Mouse (Mus musculus) hindbrain, embryonic 14.5 days (tissue): Measurements from ENCODE around the gene Wnt7a. TPM values are rescaled to one million over a fixed set of nuclear protein-coding genes. Genes with fewer than 3 reads are reported as not detected.

Experiments used
- ATAC-seq: fragments of 200-750 bp; cut with Nextera tagmentation; 2 replicates; pipeline ENCODE4 v1.8.0; 2017; ENCODE audit warnings: moderate number of reproducible peaks, mild to moderate bottlenecking, moderate TSS enrichment, moderate library complexity; ENCODE audit not compliant: low FRiP score
- DNase-seq: peaks from one replicate; pipeline ENCODE4 v3.0.0-alpha.2; 2015; ENCODE audit warnings: low spot score
- H3K27ac ChIP-seq: fragments of 300-500 bp; sonication (generic); 2 replicates; pipeline ENCODE4 v1.5.1; 2014; ENCODE audit warnings: mild to moderate bottlenecking, moderate library complexity
- H3K27me3 ChIP-seq: fragments of 300-500 bp; sonication (generic); 2 replicates; pipeline ENCODE4 v1.6.1; 2014; ENCODE audit warnings: mild to moderate bottlenecking, low read length, mixed read lengths; ENCODE audit not compliant: control insufficient read depth, insufficient read depth
- H3K36me3 ChIP-seq: fragments of 300-500 bp; sonication (generic); replicated peaks from 2 replicates; pipeline ENCODE4 v1.6.1; 2014; ENCODE audit not compliant: control insufficient read depth, insufficient read depth
- H3K4me1 ChIP-seq: fragments of 300-500 bp; sonication (generic); replicated peaks from 2 replicates; pipeline ENCODE4 v1.6.1; 2014; ENCODE audit warnings: antibody characterized with exemption, low read length, mixed read lengths; ENCODE audit not compliant: control insufficient read depth, insufficient read depth
- H3K4me2 ChIP-seq: fragments of 300-500 bp; sonication (generic); replicated peaks from 2 replicates; pipeline ENCODE4 v1.6.1; 2014; ENCODE audit warnings: mild to moderate bottlenecking, moderate library complexity
- H3K4me3 ChIP-seq: fragments of 300-500 bp; sonication (generic); replicated peaks from 2 replicates; pipeline ENCODE4 v1.5.1; 2014; ENCODE audit warnings: mild to moderate bottlenecking, low read length
- H3K9ac ChIP-seq: fragments of 300-500 bp; sonication (generic); 2 replicates; pipeline ENCODE4 v1.6.1; 2014
- H3K9me3 ChIP-seq: fragments of 300-500 bp; sonication (generic); 2 replicates; pipeline ENCODE4 v1.6.1; 2016; ENCODE audit warnings: low read length; ENCODE audit not compliant: control insufficient read depth
- WGBS: fragments of 180-500 bp; shearing (Covaris S2); extraction: QIAGEN DNeasy Blood & Tissue Kit; methylation state at CpG from one replicate; pipeline ENCODE4 v1.1.7; 2014; 5-methylcytosine and 5-hydroxymethylcytosine counted together
- polyA plus RNA-seq: library from polyadenylated mRNA; unstranded; fragments of >200 nt; fragmentation: Nextera tagmentation; extraction: Ambion mirVana; gene quantifications from 2 replicates; pipeline ENCODE4 v1.2.1, GENCODE M21; 2014

Gene Wnt7a
- 7.5 and 8.8 TPM in 2 replicates for polyA plus RNA-seq

GRCm38 (mm10) chr6:91410961-91411368 is at the start of gene Wnt7a:
TSS of gene Wnt7a (minus strand) at chr6:91411363.
- Histone ChIP-seq H3K9ac (peak within 1 kb of the TSS; percentile 71), H3K27ac (peak within 1 kb of the TSS; percentile 56), H3K4me3 (peak within 1 kb of the TSS; percentile 71), H3K36me3 (no peaks in the 10 kb centered on the region), H3K9me3 (no peaks in the 10 kb centered on the region), H3K4me1 (peaks cover 16% of the 10 kb centered on the region), H3K27me3 (peaks cover 43% of the 10 kb centered on the region), H3K4me2 (peak within 1 kb of the TSS; percentile 97)
- DNase-seq, result no peak
- ATAC-seq, result peak; percentile 56; the same call in 1 of the 2 replicates
- WGBS, result 1% methylated on average over 51 of the region's 51 CpGs

GRCm38 (mm10) chr6:91459471-91459870 is 48.3 kb upstream of the Wnt7a start:
- Histone ChIP-seq H3K4me1 (no peaks in the 10 kb centered on the region), H3K9ac (no peak overlapping the region), H3K4me2 (no peak overlapping the region), H3K36me3 (peaks cover 20% of the 10 kb centered on the region), H3K27ac (no peak overlapping the region), H3K9me3 (no peaks in the 10 kb centered on the region), H3K4me3 (no peak overlapping the region), H3K27me3 (no peaks in the 10 kb centered on the region)
- 85% methylated on average over 1 of the region's 1 CpGs for WGBS
- ATAC-seq (no peak), DNase-seq (no peak)

GRCm38 (mm10) chr6:91454546-91454945 is 43.4 kb upstream of the Wnt7a start:
- no peak for DNase-seq

GRCm38 (mm10) chr6:91452056-91452455 is 40.9 kb upstream of the Wnt7a start:
- Histone ChIP-seq H3K36me3 (no peaks in the 10 kb centered on the region), H3K4me3 (no peak overlapping the region), H3K4me2 (no peak overlapping the region), H3K4me1 (no peaks in the 10 kb centered on the region), H3K27me3 (no peaks in the 10 kb centered on the region), H3K9me3 (no peaks in the 10 kb centered on the region), H3K27ac (no peak overlapping the region), H3K9ac (no peak overlapping the region)
- DNase-seq, result no peak
- 47% methylated on average over 1 of the region's 1 CpGs for WGBS
- no peak for ATAC-seq

More at GRCm38 (mm10) chr6:91454546-91454945, 43.4 kb upstream of the Wnt7a start:
- no peak overlapping the region for H3K27ac ChIP-seq
- 71% methylated on average over 5 of the region's 5 CpGs for WGBS
- H3K4me3 ChIP-seq, result no peak overlapping the region
- H3K4me1 ChIP-seq, result no peaks in the 10 kb centered on the region
- H3K4me2 ChIP-seq, result no peak overlapping the region
- H3K36me3 ChIP-seq, result no peaks in the 10 kb centered on the region
- no peaks in the 10 kb centered on the region for H3K27me3 ChIP-seq
- no peak overlapping the region for H3K9ac ChIP-seq
- H3K9me3 ChIP-seq, result no peaks in the 10 kb centered on the region
- no peak for ATAC-seq

- WGBS, result 67% methylated on average over 3 of the region's 3 CpGs
- no peak overlapping the region for H3K27ac ChIP-seq
- no peak overlapping the region for H3K9ac ChIP-seq
- no peak overlapping the region for H3K4me2 ChIP-seq
- no peaks in the 10 kb centered on the region for H3K4me1 ChIP-seq
- no peak overlapping the region for H3K4me3 ChIP-seq
- no peaks in the 10 kb centered on the region for H3K9me3 ChIP-seq
- H3K36me3 ChIP-seq, result no peaks in the 10 kb centered on the region
- no peaks in the 10 kb centered on the region for H3K27me3 ChIP-seq
- DNase-seq, result no peak
- ATAC-seq, result no peak
Observed at GRCm38 (mm10) chr6:91449472-91450225, 38.5 kb upstream of the Wnt7a start.

GRCm38 (mm10) chr6:91445316-91445715 is 34.2 kb upstream of the Wnt7a start:
- no peaks in the 10 kb centered on the region for H3K27me3 ChIP-seq
- no peaks in the 10 kb centered on the region for H3K36me3 ChIP-seq
- WGBS, result 81% methylated on average over 3 of the region's 3 CpGs
- H3K9ac ChIP-seq, result no peak overlapping the region
- peaks cover 7% of the 10 kb centered on the region for H3K4me1 ChIP-seq
- no peak overlapping the region for H3K4me2 ChIP-seq
- no peak overlapping the region for H3K27ac ChIP-seq
- no peak for DNase-seq
- no peaks in the 10 kb centered on the region for H3K9me3 ChIP-seq
- H3K4me3 ChIP-seq, result no peak overlapping the region
- no peak for ATAC-seq

- peaks cover 7% of the 10 kb centered on the region for H3K4me1 ChIP-seq
- peak overlapping the region; percentile 69 for H3K9ac ChIP-seq
- no peaks in the 10 kb centered on the region for H3K36me3 ChIP-seq
- H3K4me3 ChIP-seq, result peak overlapping the region; percentile 59
- H3K4me2 ChIP-seq, result peak overlapping the region; percentile 75
- 4% methylated on average over 19 of the region's 19 CpGs for WGBS
- ATAC-seq, result peak; percentile 38; the same call in 1 of the 2 replicates
- H3K27me3 ChIP-seq, result 0 out of 2 replicates have a peak, but pooled peaks cover 5% of the 10 kb centered on the region
- H3K27ac ChIP-seq, result peak overlapping the region; percentile 69
- DNase-seq, result no peak
- no peaks in the 10 kb centered on the region for H3K9me3 ChIP-seq
Observed at GRCm38 (mm10) chr6:91441145-91441662, 30.0 kb upstream of the Wnt7a start.

- 3% methylated on average over 30 of the region's 30 CpGs for WGBS
- Histone ChIP-seq H3K9me3 (no peaks in the 10 kb centered on the region), H3K36me3 (no peaks in the 10 kb centered on the region), H3K27ac (peak overlapping the region; percentile 69), H3K27me3 (0 out of 2 replicates have a peak, but pooled peaks cover 10% of the 10 kb centered on the region), H3K9ac (peak overlapping the region; percentile 69), H3K4me2 (peak overlapping the region; percentile 75), H3K4me1 (peaks cover 7% of the 10 kb centered on the region), H3K4me3 (peak overlapping the region; percentile 59)
- DNase-seq (peak; percentile 100), ATAC-seq (peak; percentile 97)
Observed at GRCm38 (mm10) chr6:91440474-91441144, 29.4 kb upstream of the Wnt7a start.

GRCm38 (mm10) chr6:91424151-91424550 is 13.0 kb upstream of the Wnt7a start:
- Histone ChIP-seq H3K27ac (no peak overlapping the region), H3K4me1 (no peaks in the 10 kb centered on the region), H3K9me3 (no peaks in the 10 kb centered on the region), H3K4me2 (no peak overlapping the region), H3K9ac (no peak overlapping the region), H3K4me3 (no peak overlapping the region), H3K36me3 (no peaks in the 10 kb centered on the region), H3K27me3 (no peaks in the 10 kb centered on the region)
- ATAC-seq (no peak), DNase-seq (no peak)
- 53% methylated on average over 4 of the region's 4 CpGs for WGBS
